Mouse (Mus musculus): ENCODE results near the gene Gstm3. TPM values are rescaled to one million over a fixed set of nuclear protein-coding genes. Genes with fewer than 3 reads are reported as not detected.

Gstm3 gene
- polyA plus RNA-seq, 1 experiment, result not detected

DNA sequence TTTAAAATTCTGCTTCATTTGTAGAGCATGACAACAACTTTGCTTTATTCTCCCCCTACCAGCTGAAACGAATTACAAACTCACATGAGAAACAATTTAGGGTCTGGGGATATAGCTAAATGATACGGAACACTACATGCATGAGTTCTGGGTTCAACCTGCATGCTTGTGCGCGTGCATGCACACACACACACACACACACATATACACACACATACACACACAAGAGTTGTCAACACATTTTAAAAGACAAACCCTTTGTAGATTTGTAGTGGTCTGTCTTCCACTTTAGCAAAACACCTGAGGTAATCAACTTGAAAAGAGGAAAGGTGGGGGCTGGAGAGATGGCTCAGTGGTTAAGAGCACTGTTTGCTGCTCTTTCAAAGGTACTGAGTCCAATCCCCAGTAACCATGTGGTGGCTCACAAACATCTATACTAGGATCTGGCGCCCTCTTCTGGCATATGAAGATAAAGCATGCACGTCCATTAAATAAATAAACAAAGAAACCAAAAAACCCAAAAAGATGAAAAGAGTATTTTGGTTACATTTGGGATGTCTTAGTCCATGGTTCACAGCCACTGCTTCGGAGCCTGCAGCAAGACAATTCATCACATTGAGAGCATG, 51.2 kb downstream of the Gstm3 start:
- WGBS, result 50% methylated on average over 7 of the region's 7 CpGs
- no peak for TF ChIP-seq CTCF (IDR thresholded peaks at IDR 0.05; ENCODE audit: control insufficient read depth, insufficient read depth, low read length)
- Histone ChIP-seq H3K4me1 (ENCODE audit: control insufficient read depth, insufficient read depth, low read length) (no peaks in the 10 kb centered on the region), H3K27ac (ENCODE audit: control insufficient read depth, insufficient read depth, low read depth, low read length, poor library complexity) (no peak overlapping the region), H3K4me3 (replicated peaks; ENCODE audit: control insufficient read depth, low read depth, low read length) (no peak overlapping the region)

GRCm38 (mm10) chr3:107917097-107917496, 52.0 kb downstream of the Gstm3 start:
- no peak for TF ChIP-seq CTCF (IDR thresholded peaks at IDR 0.05; ENCODE audit: control insufficient read depth, insufficient read depth, low read length)
- no peak for TF ChIP-seq POLR2A (IDR thresholded peaks at IDR 0.05; ENCODE audit: borderline replicate concordance, control insufficient read depth, low read depth, low read length)
- no peaks in the 10 kb centered on the region for H3K4me1 ChIP-seq (ENCODE audit: control insufficient read depth, insufficient read depth, low read length)
- H3K27ac ChIP-seq (ENCODE audit: control insufficient read depth, insufficient read depth, low read depth, low read length, poor library complexity), result no peak overlapping the region
- H3K4me3 ChIP-seq (replicated peaks; ENCODE audit: control insufficient read depth, low read depth, low read length), result no peak overlapping the region
- WGBS, result 85% methylated on average over 3 of the region's 3 CpGs

DNA sequence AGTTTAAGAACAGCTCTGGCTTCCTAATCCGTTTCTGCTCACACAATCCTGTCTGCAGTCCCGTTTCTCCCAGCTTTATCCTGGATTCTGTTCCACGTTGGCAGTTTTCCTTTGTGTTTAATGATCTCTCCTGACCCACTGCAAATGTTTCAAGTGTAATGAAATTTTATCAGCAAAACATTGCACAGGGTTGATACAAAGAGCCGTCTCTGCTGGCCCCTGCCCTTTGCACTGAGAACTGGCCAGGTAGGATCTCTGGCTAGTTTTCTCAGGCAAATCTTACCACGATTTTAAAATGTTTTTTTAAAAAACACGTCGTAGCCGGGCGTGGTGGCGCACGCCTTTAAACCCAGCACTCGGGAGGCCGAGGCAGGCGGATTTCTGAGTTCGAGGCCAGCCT, 52.4 kb downstream of the Gstm3 start:
- 84% methylated on average over 15 of the region's 15 CpGs for WGBS
- Histone ChIP-seq H3K27ac (ENCODE audit: control insufficient read depth, insufficient read depth, low read depth, low read length, poor library complexity) (no peak overlapping the region), H3K4me3 (replicated peaks; ENCODE audit: control insufficient read depth, low read depth, low read length) (no peak overlapping the region), H3K4me1 (ENCODE audit: control insufficient read depth, insufficient read depth, low read length) (no peaks in the 10 kb centered on the region)
- no peak for TF ChIP-seq CTCF (IDR thresholded peaks at IDR 0.05; ENCODE audit: control insufficient read depth, insufficient read depth, low read length)
- no peak for TF ChIP-seq POLR2A (IDR thresholded peaks at IDR 0.05; ENCODE audit: borderline replicate concordance, control insufficient read depth, low read depth, low read length)

Other genes starting within 250 kb of the Gstm3 start
- 7.9 and 21.8 TPM in 2 replicates for gene Csf1, start 208.8 kb downstream of the Gstm3 start, polyA plus RNA-seq (2011; ENCODE audit: insufficient read depth, insufficient read length, low replicate concordance, missing spikeins)
- not detected in 2 replicates for gene Eps8l3, start 92.1 kb downstream of the Gstm3 start, polyA plus RNA-seq (2011; ENCODE audit: insufficient read depth, insufficient read length, low replicate concordance, missing spikeins)
- gene Gstm5, start 73.5 kb downstream of the Gstm3 start, polyA plus RNA-seq (2011; ENCODE audit: insufficient read depth, insufficient read length, low replicate concordance, missing spikeins), result 40.9 and 62.6 TPM in 2 replicates
- gene Gstm7, start 37.5 kb downstream of the Gstm3 start, polyA plus RNA-seq (2011; ENCODE audit: insufficient read depth, insufficient read length, low replicate concordance, missing spikeins), result not detected in 2 replicates
- gene Gstm6, start 25.5 kb downstream of the Gstm3 start, polyA plus RNA-seq (2011; ENCODE audit: insufficient read depth, insufficient read length, low replicate concordance, missing spikeins), result 1.8 TPM in 1 of 2 replicates, not detected in the other
- gene Gstm2, start 17.2 kb upstream of the Gstm3 start, polyA plus RNA-seq (2011; ENCODE audit: insufficient read depth, insufficient read length, low replicate concordance, missing spikeins), result 8.7 and 10.5 TPM in 2 replicates
- gene Gstm1, start 48.7 kb upstream of the Gstm3 start, polyA plus RNA-seq (2011; ENCODE audit: insufficient read depth, insufficient read length, low replicate concordance, missing spikeins), result 63.6 and 69.5 TPM in 2 replicates
- gene Gstm4, start 75.6 kb upstream of the Gstm3 start, polyA plus RNA-seq (2011; ENCODE audit: insufficient read depth, insufficient read length, low replicate concordance, missing spikeins), result 4.8 and 8.3 TPM in 2 replicates
- gene Ampd2, start 117.4 kb upstream of the Gstm3 start, polyA plus RNA-seq (2011; ENCODE audit: insufficient read depth, insufficient read length, low replicate concordance, missing spikeins), result 15.3 and 47.2 TPM in 2 replicates
- 1.0 TPM in 1 of 2 replicates, not detected in the other for gene Gnat2, start 123.5 kb upstream of the Gstm3 start, polyA plus RNA-seq (2011; ENCODE audit: insufficient read depth, insufficient read length, low replicate concordance, missing spikeins)
- gene Gnai3, start 176.9 kb upstream of the Gstm3 start, polyA plus RNA-seq (2011; ENCODE audit: insufficient read depth, insufficient read length, low replicate concordance, missing spikeins), result 11.7 and 27.5 TPM in 2 replicates
- gene Gpr61, start 185.6 kb upstream of the Gstm3 start, polyA plus RNA-seq (2011; ENCODE audit: insufficient read depth, insufficient read length, low replicate concordance, missing spikeins), result not detected in 2 replicates
- gene Amigo1, start 217.1 kb upstream of the Gstm3 start, polyA plus RNA-seq (2011; ENCODE audit: insufficient read depth, insufficient read length, low replicate concordance, missing spikeins), result 0.75 and 1.9 TPM in 2 replicates
- gene Cyb561d1, start 231.9 kb upstream of the Gstm3 start, polyA plus RNA-seq (2011; ENCODE audit: insufficient read depth, insufficient read length, low replicate concordance, missing spikeins), result 3.8 and 12.1 TPM in 2 replicates
- 3.4 and 10.1 TPM in 2 replicates for gene Atxn7l2, start 241.7 kb upstream of the Gstm3 start, polyA plus RNA-seq (2011; ENCODE audit: insufficient read depth, insufficient read length, low replicate concordance, missing spikeins)

Measured in bone marrow, adult 2 months (tissue).